Mouse (Mus musculus): Measurements from ENCODE around the gene Atf3. TPM values are rescaled to one million over a fixed set of nuclear protein-coding genes. Genes with fewer than 3 reads are reported as not detected.

Atf3 gene
- polyA plus RNA-seq, 1 experiment from 2014 or later = 2.9 TPM

- Histone ChIP-seq H3K4me1 (peaks cover 18% of the 10 kb centered on the region), H3K4me3 (no peak overlapping the region), H3K27me3 (no peaks in the 10 kb centered on the region), H3K9ac (no peak overlapping the region), H3K27ac (no peak overlapping the region), H3K36me3 (no peaks in the 10 kb centered on the region), H3K9me3 (no peaks in the 10 kb centered on the region), H3K4me2 (peak overlapping the region; percentile 97; the same call in 1 of the 2 replicates)
- 89% methylated on average over 2 of the region's 2 CpGs for WGBS
- no peak for ATAC-seq (ENCODE audit: insufficient number of reproducible peaks, insufficient read depth, low FRiP score, low TSS enrichment, low read depth)
Observed at GRCm38 (mm10) chr1:191225771-191226170, 7.9 kb upstream of the Atf3 start.

GRCm38 (mm10) chr1:191224981-191225703 is 7.3 kb upstream of the Atf3 start:
- Histone ChIP-seq H3K9ac (peak overlapping the region; percentile 82), H3K4me1 (peaks cover 18% of the 10 kb centered on the region), H3K36me3 (no peaks in the 10 kb centered on the region), H3K9me3 (no peaks in the 10 kb centered on the region), H3K4me2 (peak overlapping the region; percentile 97), H3K27me3 (no peaks in the 10 kb centered on the region), H3K27ac (peak overlapping the region; percentile 62), H3K4me3 (peak overlapping the region; percentile 77)
- WGBS = 47% methylated on average over 9 of the region's 9 CpGs
- no peak for ATAC-seq (ENCODE audit: insufficient number of reproducible peaks, insufficient read depth, low FRiP score, low TSS enrichment, low read depth)

GRCm38 (mm10) chr1:191224302-191224980 is 6.6 kb upstream of the Atf3 start:
- peak overlapping the region; percentile 77 for H3K4me3 ChIP-seq
- peak overlapping the region; percentile 62 for H3K27ac ChIP-seq
- peak overlapping the region; percentile 82 for H3K9ac ChIP-seq
- H3K36me3 ChIP-seq = no peaks in the 10 kb centered on the region
- H3K4me1 ChIP-seq = peaks cover 18% of the 10 kb centered on the region
- H3K4me2 ChIP-seq = peak overlapping the region; percentile 97
- H3K9me3 ChIP-seq = no peaks in the 10 kb centered on the region
- under 1% methylated on average over 57 of the region's 57 CpGs for WGBS
- ATAC-seq (ENCODE audit: insufficient number of reproducible peaks, insufficient read depth, low FRiP score, low TSS enrichment, low read depth) = peak; percentile 72
- H3K27me3 ChIP-seq = no peaks in the 10 kb centered on the region

GRCm38 (mm10) chr1:191223930-191224301 is 6.1 kb upstream of the Atf3 start:
- Histone ChIP-seq H3K4me1 (peaks cover 18% of the 10 kb centered on the region), H3K4me3 (peak overlapping the region; percentile 77), H3K36me3 (no peaks in the 10 kb centered on the region), H3K9ac (peak overlapping the region; percentile 82), H3K27me3 (no peaks in the 10 kb centered on the region), H3K9me3 (no peaks in the 10 kb centered on the region), H3K4me2 (peak overlapping the region; percentile 97), H3K27ac (peak overlapping the region; percentile 60; the same call in 1 of the 2 replicates)
- 54% methylated on average over 10 of the region's 10 CpGs for WGBS
- ATAC-seq (ENCODE audit: insufficient number of reproducible peaks, insufficient read depth, low FRiP score, low TSS enrichment, low read depth) = peak; percentile 17

- no peaks in the 10 kb centered on the region for H3K36me3 ChIP-seq
- no peak overlapping the region for H3K4me2 ChIP-seq
- no peak for ATAC-seq (ENCODE audit: insufficient number of reproducible peaks, insufficient read depth, low FRiP score, low TSS enrichment, low read depth)
- no peaks in the 10 kb centered on the region for H3K9me3 ChIP-seq
- no peak overlapping the region for H3K9ac ChIP-seq
- peaks cover 18% of the 10 kb centered on the region for H3K4me1 ChIP-seq
- no peak overlapping the region for H3K27ac ChIP-seq
- H3K27me3 ChIP-seq = no peaks in the 10 kb centered on the region
- WGBS = 86% methylated on average over 4 of the region's 4 CpGs
- H3K4me3 ChIP-seq = no peak overlapping the region
Observed at GRCm38 (mm10) chr1:191222031-191222430, 4.2 kb upstream of the Atf3 start.

- H3K36me3 ChIP-seq = no peaks in the 10 kb centered on the region
- no peaks in the 10 kb centered on the region for H3K9me3 ChIP-seq
- no peak overlapping the region for H3K4me2 ChIP-seq
- H3K4me3 ChIP-seq = no peak overlapping the region
- no peak overlapping the region for H3K9ac ChIP-seq
- no peaks in the 10 kb centered on the region for H3K27me3 ChIP-seq
- ATAC-seq (ENCODE audit: insufficient number of reproducible peaks, insufficient read depth, low FRiP score, low TSS enrichment, low read depth) = no peak
- no peak overlapping the region for H3K27ac ChIP-seq
- H3K4me1 ChIP-seq = peaks cover 21% of the 10 kb centered on the region
- 75% methylated on average over 8 of the region's 8 CpGs for WGBS
Observed at GRCm38 (mm10) chr1:191220588-191220987, 2.7 kb upstream of the Atf3 start.

- Histone ChIP-seq H3K4me1 (peaks cover 13% of the 10 kb centered on the region), H3K4me3 (no peak overlapping the region), H3K9me3 (no peaks in the 10 kb centered on the region), H3K9ac (no peak overlapping the region), H3K27ac (no peak overlapping the region), H3K36me3 (no peaks in the 10 kb centered on the region), H3K27me3 (no peaks in the 10 kb centered on the region), H3K4me2 (no peak overlapping the region)
- no peak for ATAC-seq (ENCODE audit: insufficient number of reproducible peaks, insufficient read depth, low FRiP score, low TSS enrichment, low read depth)
- WGBS = 89% methylated on average over 1 of the region's 1 CpGs
Observed at GRCm38 (mm10) chr1:191219748-191220147, 1.9 kb upstream of the Atf3 start.

GRCm38 (mm10) chr1:191218583-191218982 is 744 bp upstream of the Atf3 start:
- peaks cover 7% of the 10 kb centered on the region for H3K4me1 ChIP-seq
- WGBS = 84% methylated on average over 5 of the region's 5 CpGs
- no peaks in the 10 kb centered on the region for H3K36me3 ChIP-seq
- no peak overlapping the region for H3K27ac ChIP-seq
- no peaks in the 10 kb centered on the region for H3K27me3 ChIP-seq
- no peak for ATAC-seq (ENCODE audit: insufficient number of reproducible peaks, insufficient read depth, low FRiP score, low TSS enrichment, low read depth)
- H3K9ac ChIP-seq = no peak overlapping the region
- H3K4me3 ChIP-seq = no peak overlapping the region
- no peak overlapping the region for H3K4me2 ChIP-seq
- no peaks in the 10 kb centered on the region for H3K9me3 ChIP-seq

- Histone ChIP-seq H3K4me3 (no peak overlapping the region), H3K9me3 (no peaks in the 10 kb centered on the region), H3K36me3 (no peaks in the 10 kb centered on the region), H3K27ac (no peak overlapping the region), H3K9ac (no peak overlapping the region), H3K4me1 (peaks cover 5% of the 10 kb centered on the region), H3K27me3 (no peaks in the 10 kb centered on the region), H3K4me2 (peak overlapping the region; percentile 24)
- 24% methylated on average over 19 of the region's 19 CpGs for WGBS
- ATAC-seq (ENCODE audit: insufficient number of reproducible peaks, insufficient read depth, low FRiP score, low TSS enrichment, low read depth) = no peak
Observed at GRCm38 (mm10) chr1:191215776-191216661, 1.8 kb downstream of the Atf3 start.

GRCm38 (mm10) chr1:191211096-191211495 is 6.7 kb downstream of the Atf3 start:
- peaks cover 2% of the 10 kb centered on the region for H3K4me1 ChIP-seq
- no peak overlapping the region for H3K27ac ChIP-seq
- H3K9ac ChIP-seq = no peak overlapping the region
- no peak for ATAC-seq (ENCODE audit: insufficient number of reproducible peaks, insufficient read depth, low FRiP score, low TSS enrichment, low read depth)
- no peak overlapping the region for H3K4me3 ChIP-seq
- no peaks in the 10 kb centered on the region for H3K27me3 ChIP-seq
- H3K4me2 ChIP-seq = no peak overlapping the region
- no peaks in the 10 kb centered on the region for H3K36me3 ChIP-seq
- 66% methylated on average over 2 of the region's 2 CpGs for WGBS
- H3K9me3 ChIP-seq = no peaks in the 10 kb centered on the region

- Histone ChIP-seq H3K27me3 (no peaks in the 10 kb centered on the region), H3K9ac (no peak overlapping the region), H3K36me3 (no peaks in the 10 kb centered on the region), H3K4me3 (no peak overlapping the region), H3K4me1 (no peaks in the 10 kb centered on the region), H3K4me2 (no peak overlapping the region), H3K27ac (no peak overlapping the region), H3K9me3 (no peaks in the 10 kb centered on the region)
- no peak for ATAC-seq (ENCODE audit: insufficient number of reproducible peaks, insufficient read depth, low FRiP score, low TSS enrichment, low read depth)
- WGBS = 77% methylated on average over 5 of the region's 5 CpGs
Observed at GRCm38 (mm10) chr1:191205791-191206190, 12.0 kb downstream of the Atf3 start.
